ENCODE assay signal across 9 mouse cellular contexts in genomic region chr14:54574253-54574652, GRCm38 (mm10). TPM values are rescaled to one million over a fixed set of nuclear protein-coding genes. Genes with fewer than 3 reads are reported as not detected.
DNase-seq lines count a peak whose midpoint lies in the region; ATAC-seq and TF ChIP-seq lines count a peak whose summit lies in the region.
"Had no signal": no experiment of that assay in that cellular context is flagged by ENCODE, and none has a peak within 500 bp of the region (broad histone marks: within the 10 kb centered on the region; RNA-seq: fewer than 3 reads in every experiment).

No protein-coding gene starts in this region.

- intact Hi-C loops in heart, adult 2 months (cut with DNase I), result no loop called here
- intact Hi-C loops in heart, postnatal 10 days (cut with DNase I), result no loop called here

- peak overlapping the region; percentile 35 for H3K9ac ChIP-seq in heart, adult 2 months (ENCODE audit: low read depth, low read length)
- H3K9ac ChIP-seq in hindbrain, embryonic 16.5 days (ENCODE audit: low read depth, low read length), result no peak overlapping the region
- H3K9ac ChIP-seq in midbrain, embryonic 11.5 days (ENCODE audit: low read length), result peak overlapping the region; percentile 94

- peaks cover 3% of the 10 kb centered on the region for H3K4me1 ChIP-seq in heart, adult 2 months (ENCODE audit: control insufficient read depth, insufficient read depth, low read length)
- H3K4me1 ChIP-seq in brown adipose tissue, adult 24 weeks (ENCODE audit: control insufficient read depth, insufficient read depth, insufficient read length, low read length), result no peaks in the 10 kb centered on the region; the same call in 1 of the 2 replicates
- H3K4me1 ChIP-seq in hindbrain, embryonic 16.5 days (ENCODE audit: control insufficient read depth, insufficient read depth, low read depth, low read length), result peaks cover 30% of the 10 kb centered on the region
- peaks cover 53% of the 10 kb centered on the region for H3K4me1 ChIP-seq in midbrain, embryonic 11.5 days (ENCODE audit: control insufficient read depth, insufficient read depth, low read length)

- TF ChIP-seq EP300 in heart, adult 2 months (IDR thresholded peaks at IDR 0.05; ENCODE audit: insufficient read depth, low read depth, low read length), result no peak

- H3K79me2 ChIP-seq in heart, adult 2 months (replicated peaks; ENCODE audit: control insufficient read depth, insufficient read depth, low read length), result no peaks in the 10 kb centered on the region

- no peak overlapping the region; the same call in 1 of the 2 replicates for H3K27ac ChIP-seq in heart, adult 2 months
- H3K27ac ChIP-seq in brown adipose tissue, adult 24 weeks (replicated peaks; ENCODE audit: low read depth, low read length), result 0 out of 2 replicates have a peak overlapping the region, but pooled peaks have one; percentile 29
- H3K27ac ChIP-seq in hindbrain, embryonic 16.5 days (ENCODE audit: low read depth, low read length), result no peak overlapping the region
- H3K27ac ChIP-seq in midbrain, embryonic 11.5 days (ENCODE audit: low read depth, low read length), result peak overlapping the region; percentile 25; the same call in 1 of the 2 replicates

- TF ChIP-seq CTCF in heart, adult 2 months (IDR thresholded peaks at IDR 0.05), result no peak

- peak overlapping the region; percentile 91 for H3K4me2 ChIP-seq in hindbrain, embryonic 16.5 days (ENCODE audit: low read length)
- H3K4me2 ChIP-seq in midbrain, embryonic 11.5 days, result peak overlapping the region; percentile 81

- 49% methylated on average over 4 of the region's 4 CpGs for WGBS in heart, adult 2 months
- 15% methylated on average over 4 of the region's 4 CpGs for WGBS in hindbrain, embryonic 16.5 days
- 8% methylated on average over 4 of the region's 4 CpGs for WGBS in midbrain, embryonic 11.5 days

- DNase-seq in heart, adult 2 months, result no peak
- no peak for DNase-seq in heart, postnatal 10 days
- peak; percentile 93 for DNase-seq in midbrain, embryonic 11.5 days (ENCODE audit: low spot score, missing footprints)
- no peak for DNase-seq in layer of hippocampus, adult 9-11 months
- DNase-seq in adrenal gland, adult 8-10 months, result no peak
- DNase-seq in embryo, embryonic 10.5 days (ENCODE audit: low spot score), result no peak

- TF ChIP-seq POLR2A in heart, adult 2 months (IDR thresholded peaks at IDR 0.05; ENCODE audit: insufficient read depth, low read depth, low read length), result no peak

- no peaks in the 10 kb centered on the region for H3K9me3 ChIP-seq in hindbrain, embryonic 16.5 days (ENCODE audit: control insufficient read depth, low read length)
- H3K9me3 ChIP-seq in midbrain, embryonic 11.5 days (ENCODE audit: control insufficient read depth, low read length), result no peaks in the 10 kb centered on the region

- peaks cover 2% of the 10 kb centered on the region; the same call in 1 of the 2 replicates for H3K27me3 ChIP-seq in heart, adult 2 months (ENCODE audit: control insufficient read depth, insufficient read depth, low read length)
- peaks cover 19% of the 10 kb centered on the region for H3K27me3 ChIP-seq in hindbrain, embryonic 16.5 days (replicated peaks; ENCODE audit: control insufficient read depth, insufficient read depth, low read length)
- no peaks in the 10 kb centered on the region for H3K27me3 ChIP-seq in midbrain, embryonic 11.5 days (ENCODE audit: control insufficient read depth, insufficient read depth, low read length)

- no peaks in the 10 kb centered on the region for H3K36me3 ChIP-seq in heart, adult 2 months (ENCODE audit: control insufficient read depth, insufficient read depth, low read length)
- H3K36me3 ChIP-seq in hindbrain, embryonic 16.5 days (ENCODE audit: control insufficient read depth, insufficient read depth, low read length), result no peaks in the 10 kb centered on the region
- H3K36me3 ChIP-seq in midbrain, embryonic 11.5 days (ENCODE audit: control insufficient read depth, insufficient read depth, low read length), result peaks cover 6% of the 10 kb centered on the region; the same call in 1 of the 2 replicates
- H3K36me3 ChIP-seq: G1E had no signal

- no peak overlapping the region for H3K4me3 ChIP-seq in heart, adult 2 months
- peak overlapping the region; percentile 31 for H3K4me3 ChIP-seq in brown adipose tissue, adult 24 weeks (ENCODE audit: insufficient read depth, low read depth, low read length)
- no peak overlapping the region for H3K4me3 ChIP-seq in hindbrain, embryonic 16.5 days (ENCODE audit: low read length)
- H3K4me3 ChIP-seq in midbrain, embryonic 11.5 days (ENCODE audit: low read depth, low read length), result peak overlapping the region; percentile 91

- ATAC-seq in hindbrain, embryonic 16.5 days, result no peak
- no peak for ATAC-seq in midbrain, embryonic 11.5 days (ENCODE audit: low FRiP score)

RNA-seq across cellular contexts. Expression of gene Ajuba, which starts 3.1 kb away (rescaled TPM):
- total RNA-seq in heart, adult 2 months (2021), result 1 to 10 TPM; 4.6 to 4.8 TPM
- 7.8 and 13.4 TPM in 2 replicates for polyA plus RNA-seq in heart, adult 2 months (2012; rRNA removed)
- total RNA-seq in heart, postnatal 10 days (2021), result 10 to 100 TPM; 14.5 to 16.0 TPM
- polyA plus RNA-seq in brown adipose tissue, adult 24 weeks (2012; ENCODE audit: insufficient read depth, insufficient read length, missing spikeins), result 3.1 and 5.6 TPM in 2 replicates
- polyA plus RNA-seq in hindbrain, embryonic 16.5 days (2015; fragmentation: Nextera tagmentation; extraction: Ambion mirVana), result 4.7 and 6.0 TPM in 2 replicates
- 24.3 and 25.1 TPM in 2 replicates for polyA plus RNA-seq in midbrain, embryonic 11.5 days (2014; fragmentation: Nextera tagmentation; extraction: Ambion mirVana)
- 10 to 100 TPM; 23.7 to 41.6 (median 32.6) TPM for total RNA-seq in adrenal gland, adult 8-10 months (2022)
- total RNA-seq: G1E had no signal
- polyA plus RNA-seq: G1E had no signal

RNA-seq across cellular contexts. Expression of gene Haus4, which starts 19.8 kb away (rescaled TPM):
- total RNA-seq in heart, adult 2 months (2021), result 1 to 10 TPM; 3.5 to 3.8 TPM
- 3.2 and 4.1 TPM in 2 replicates for polyA plus RNA-seq in heart, adult 2 months (2012; rRNA removed)
- total RNA-seq in heart, postnatal 10 days (2021), result 10 to 100 TPM; 15.0 to 15.8 TPM
- polyA plus RNA-seq in brown adipose tissue, adult 24 weeks (2012; ENCODE audit: insufficient read depth, insufficient read length, missing spikeins), result 4.1 and 6.8 TPM in 2 replicates
- polyA plus RNA-seq in hindbrain, embryonic 16.5 days (2015; fragmentation: Nextera tagmentation; extraction: Ambion mirVana), result 19.4 and 20.7 TPM in 2 replicates
- polyA plus RNA-seq in midbrain, embryonic 11.5 days (2014; fragmentation: Nextera tagmentation; extraction: Ambion mirVana), result 35.3 and 41.9 TPM in 2 replicates
- total RNA-seq in adrenal gland, adult 8-10 months (2022), result 10 to 100 TPM; 24.1 to 34.1 (median 29.4) TPM

RNA-seq across cellular contexts. Expression of gene 4931414P19Rik, which starts 31.5 kb away (rescaled TPM):
- 1 to 10 TPM; 5.9 to 6.4 TPM for total RNA-seq in heart, adult 2 months (2021)
- 2.4 and 4.4 TPM in 2 replicates for polyA plus RNA-seq in heart, adult 2 months (2012; rRNA removed)
- 1 to 10 TPM; 4.2 to 4.9 TPM for total RNA-seq in heart, postnatal 10 days (2021)
- polyA plus RNA-seq in brown adipose tissue, adult 24 weeks (2012; ENCODE audit: insufficient read depth, insufficient read length, missing spikeins), result 2.6 and 5.2 TPM in 2 replicates
- 5.4 and 5.5 TPM in 2 replicates for polyA plus RNA-seq in hindbrain, embryonic 16.5 days (2015; fragmentation: Nextera tagmentation; extraction: Ambion mirVana)
- 5.9 and 8.5 TPM in 2 replicates for polyA plus RNA-seq in midbrain, embryonic 11.5 days (2014; fragmentation: Nextera tagmentation; extraction: Ambion mirVana)
- 1 to 10 TPM; 3.6 to 6.2 (median 5.0) TPM for total RNA-seq in adrenal gland, adult 8-10 months (2022)

RNA-seq across cellular contexts. Expression of gene Psmb5, which starts 43.6 kb away (rescaled TPM):
- 100 to 1,000 TPM; 164 to 187 TPM for total RNA-seq in heart, adult 2 months (2021)
- 180 and 209 TPM in 2 replicates for polyA plus RNA-seq in heart, adult 2 months (2012; rRNA removed)
- total RNA-seq in heart, postnatal 10 days (2021), result 100 to 1,000 TPM; 206 to 207 TPM
- 231 and 291 TPM in 2 replicates for polyA plus RNA-seq in brown adipose tissue, adult 24 weeks (2012; ENCODE audit: insufficient read depth, insufficient read length, missing spikeins)
- polyA plus RNA-seq in hindbrain, embryonic 16.5 days (2015; fragmentation: Nextera tagmentation; extraction: Ambion mirVana), result 445 and 467 TPM in 2 replicates
- 396 and 453 TPM in 2 replicates for polyA plus RNA-seq in midbrain, embryonic 11.5 days (2014; fragmentation: Nextera tagmentation; extraction: Ambion mirVana)
- 100 to 1,000 TPM; 254 to 479 (median 341) TPM for total RNA-seq in adrenal gland, adult 8-10 months (2022)

RNA-seq across cellular contexts. Expression of gene Psmb11, which starts 47.0 kb away (rescaled TPM):
- not detected for total RNA-seq in heart, adult 2 months (2021)
- not detected in 2 replicates for polyA plus RNA-seq in heart, adult 2 months (2012; rRNA removed)
- total RNA-seq in heart, postnatal 10 days (2021), result not detected
- polyA plus RNA-seq in brown adipose tissue, adult 24 weeks (2012; ENCODE audit: insufficient read depth, insufficient read length, missing spikeins), result not detected in 2 replicates
- polyA plus RNA-seq in hindbrain, embryonic 16.5 days (2015; fragmentation: Nextera tagmentation; extraction: Ambion mirVana), result 0.16 and 0.37 TPM in 2 replicates
- 0.04 TPM in 1 of 2 replicates, not detected in the other for polyA plus RNA-seq in midbrain, embryonic 11.5 days (2014; fragmentation: Nextera tagmentation; extraction: Ambion mirVana)
- not detected for total RNA-seq in adrenal gland, adult 8-10 months (2022)
- polyA plus RNA-seq: G1E had no signal

Comparison
In these comparisons a context has a peak if more than half of its experiments do, and no peak if none do; other contexts are left out.
1. H3K27ac ChIP-seq: peak in brown adipose tissue, adult 24 weeks (single experiment) and midbrain, embryonic 11.5 days (single experiment); none in heart, adult 2 months (single experiment) and hindbrain, embryonic 16.5 days (single experiment).
2. H3K4me3 ChIP-seq: peak in brown adipose tissue, adult 24 weeks (single experiment) and midbrain, embryonic 11.5 days (single experiment); none in heart, adult 2 months (single experiment) and hindbrain, embryonic 16.5 days (single experiment).